Mouse (Mus musculus): ENCODE results near the gene Poc1a. TPM values are rescaled to one million over a fixed set of nuclear protein-coding genes. Genes with fewer than 3 reads are reported as not detected.

Gene Poc1a
- polyA plus RNA-seq, 1 experiment from 2014 or later: 11.8 TPM

DNA sequence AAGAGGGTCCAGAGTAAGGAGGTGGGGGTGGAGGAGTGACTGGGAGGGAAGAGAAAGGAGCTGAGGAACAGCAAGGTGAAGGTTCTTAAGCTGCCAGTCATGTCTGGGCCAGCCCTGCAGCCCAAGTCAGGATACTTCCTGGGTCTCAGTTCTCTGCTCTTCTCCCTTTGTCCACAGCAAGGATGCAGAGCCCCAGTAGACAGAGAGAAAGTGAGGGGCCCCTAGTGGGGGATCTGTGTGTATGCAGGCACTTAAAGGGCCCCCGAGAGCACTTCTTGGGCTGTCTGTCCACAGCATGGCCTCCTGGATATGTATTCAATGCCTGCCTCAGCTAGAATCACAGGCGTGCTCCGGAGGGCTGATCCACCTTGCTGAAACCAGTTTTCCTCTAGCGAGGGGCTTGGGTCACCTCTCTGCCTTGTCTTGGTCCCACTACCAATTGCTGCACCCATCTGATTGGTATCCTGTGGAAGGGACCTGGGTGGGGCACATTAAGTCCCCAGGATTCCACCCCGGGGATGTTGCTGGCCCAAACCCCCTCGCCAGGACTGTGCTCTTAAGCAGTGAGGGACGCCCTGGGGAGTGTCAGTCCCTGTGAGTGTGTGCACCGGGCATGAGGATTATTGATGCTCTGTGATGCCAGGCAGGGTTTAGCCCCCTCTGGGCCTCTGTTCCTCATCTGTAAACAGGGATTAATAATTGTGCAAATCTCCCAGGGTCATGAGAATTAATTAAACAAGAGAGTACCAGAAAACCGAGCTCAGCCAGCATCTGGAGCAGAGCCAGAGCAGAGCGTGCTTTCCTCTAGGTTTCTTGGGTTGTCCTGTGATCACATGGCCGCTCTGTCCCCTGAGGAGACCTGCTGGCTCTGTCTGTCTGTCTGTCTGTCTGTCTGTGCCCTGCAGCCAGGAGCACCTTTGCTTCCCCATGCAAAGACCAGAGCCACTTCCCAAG lies 114.1 kb downstream of the Poc1a start:
- 23% methylated on average over 11 of the region's 11 CpGs for WGBS
- Histone ChIP-seq H3K9me3 (replicated peaks; ENCODE audit: control insufficient read depth, low read length) (no peaks in the 10 kb centered on the region), H3K36me3 (ENCODE audit: control insufficient read depth, insufficient read depth, low read length) (no peaks in the 10 kb centered on the region), H3K9ac (ENCODE audit: low read length) (no peak overlapping the region), H3K27me3 (replicated peaks; ENCODE audit: control insufficient read depth, insufficient read depth, low read length) (no peaks in the 10 kb centered on the region), H3K4me1 (ENCODE audit: control insufficient read depth, insufficient read depth, low read length) (peaks cover 8% of the 10 kb centered on the region), H3K4me2 (ENCODE audit: low read length) (no peak overlapping the region), H3K4me3 (ENCODE audit: low read depth, low read length) (no peak overlapping the region), H3K27ac (ENCODE audit: low read depth, low read length) (no peak overlapping the region)
- ATAC-seq (peak; percentile 58), DNase-seq (ENCODE audit: low spot score) (peak; percentile 56)

DNA sequence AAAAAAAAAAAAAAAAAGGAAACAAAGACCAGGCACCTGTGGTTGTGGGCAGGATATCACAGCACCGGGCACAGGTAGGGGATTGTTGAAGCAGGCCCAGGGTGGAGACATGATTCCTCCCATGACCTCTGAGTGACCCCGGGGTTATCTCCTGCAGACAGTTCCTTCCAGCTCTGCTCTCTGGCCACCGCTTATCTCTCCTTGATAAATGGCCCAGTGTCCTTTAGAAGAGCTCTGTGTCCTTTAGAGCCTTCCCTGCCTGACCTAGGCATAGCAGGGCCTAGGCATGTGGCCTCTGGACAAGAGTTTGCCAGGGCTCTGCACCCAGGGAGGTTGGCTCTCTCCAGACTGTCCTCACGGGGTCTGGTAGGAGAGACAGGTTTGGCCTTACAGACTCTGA lies 116.9 kb downstream of the Poc1a start:
- no peak for DNase-seq (ENCODE audit: low spot score)
- ATAC-seq: no peak
- Histone ChIP-seq H3K4me1 (ENCODE audit: control insufficient read depth, insufficient read depth, low read length) (peaks cover 8% of the 10 kb centered on the region), H3K27ac (ENCODE audit: low read depth, low read length) (no peak overlapping the region), H3K9ac (ENCODE audit: low read length) (no peak overlapping the region), H3K36me3 (ENCODE audit: control insufficient read depth, insufficient read depth, low read length) (no peaks in the 10 kb centered on the region), H3K4me2 (ENCODE audit: low read length) (no peak overlapping the region), H3K27me3 (replicated peaks; ENCODE audit: control insufficient read depth, insufficient read depth, low read length) (no peaks in the 10 kb centered on the region), H3K4me3 (ENCODE audit: low read depth, low read length) (no peak overlapping the region), H3K9me3 (replicated peaks; ENCODE audit: control insufficient read depth, low read length) (no peaks in the 10 kb centered on the region)
- 91% methylated on average over 4 of the region's 4 CpGs for WGBS

DNA sequence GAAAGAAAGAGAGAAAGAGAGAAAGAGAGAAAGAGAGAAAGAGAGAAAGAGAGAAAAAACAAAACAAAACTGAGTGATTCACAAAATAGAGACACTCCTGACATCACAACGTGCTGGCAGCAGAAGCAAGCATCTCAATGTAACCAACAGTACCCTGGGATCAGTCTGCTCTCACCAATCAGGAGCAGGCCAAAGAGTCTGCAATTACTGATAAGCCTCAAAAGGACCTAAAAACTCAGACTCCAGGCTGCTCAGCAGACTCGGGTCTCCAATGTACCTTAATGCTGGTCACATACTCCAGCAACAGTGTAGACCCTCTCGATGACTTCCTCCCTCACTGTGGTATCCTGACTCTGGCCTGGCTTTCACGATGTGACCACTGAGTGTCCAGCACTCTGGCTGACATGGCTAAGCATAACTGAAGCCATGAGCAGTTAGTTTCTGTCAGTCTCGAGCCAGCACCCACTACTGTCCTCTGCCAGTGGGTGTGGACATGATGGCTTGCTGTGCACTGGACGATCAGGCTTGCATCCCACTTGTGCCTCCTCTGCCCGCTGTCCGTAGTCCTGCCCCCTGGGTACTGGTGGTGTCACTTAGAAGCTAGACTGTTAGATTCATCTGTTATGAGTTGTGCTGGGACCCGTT lies 117.9 kb downstream of the Poc1a start:
- no peak overlapping the region for H3K4me3 ChIP-seq (ENCODE audit: low read depth, low read length)
- H3K36me3 ChIP-seq (ENCODE audit: control insufficient read depth, insufficient read depth, low read length): no peaks in the 10 kb centered on the region
- WGBS: 81% methylated on average over 9 of the region's 9 CpGs
- H3K9ac ChIP-seq (ENCODE audit: low read length): no peak overlapping the region
- H3K4me1 ChIP-seq (ENCODE audit: control insufficient read depth, insufficient read depth, low read length): peaks cover 8% of the 10 kb centered on the region
- no peaks in the 10 kb centered on the region for H3K27me3 ChIP-seq (replicated peaks; ENCODE audit: control insufficient read depth, insufficient read depth, low read length)
- DNase-seq (ENCODE audit: low spot score): no peak
- H3K27ac ChIP-seq (ENCODE audit: low read depth, low read length): no peak overlapping the region
- H3K4me2 ChIP-seq (ENCODE audit: low read length): no peak overlapping the region
- no peaks in the 10 kb centered on the region for H3K9me3 ChIP-seq (replicated peaks; ENCODE audit: control insufficient read depth, low read length)
- no peak for ATAC-seq

DNA sequence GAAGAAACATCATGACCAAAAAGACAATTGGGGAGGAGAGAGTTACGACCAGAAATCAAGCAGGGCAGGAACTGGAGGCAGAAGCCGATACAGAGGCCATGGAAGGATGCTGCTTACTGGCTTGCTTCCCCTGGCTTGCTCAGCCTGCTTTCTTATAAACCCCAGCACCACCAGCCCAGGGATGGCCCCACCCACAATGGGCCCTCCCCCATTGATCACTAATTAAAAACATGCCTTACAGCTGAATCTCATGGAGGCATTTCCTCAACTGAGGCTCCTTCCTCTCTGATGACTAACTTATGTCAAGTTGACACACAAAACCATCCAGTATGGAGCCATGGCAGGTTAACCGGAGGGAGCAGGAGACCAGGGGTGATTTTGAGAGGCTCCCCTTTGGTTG lies 118.9 kb downstream of the Poc1a start:
- ATAC-seq (no peak), DNase-seq (ENCODE audit: low spot score) (no peak)
- WGBS: 89% methylated on average over 3 of the region's 3 CpGs
- no peak overlapping the region for H3K4me3 ChIP-seq (ENCODE audit: low read depth, low read length)
- H3K36me3 ChIP-seq (ENCODE audit: control insufficient read depth, insufficient read depth, low read length): no peaks in the 10 kb centered on the region
- H3K4me2 ChIP-seq (ENCODE audit: low read length): no peak overlapping the region
- no peak overlapping the region for H3K27ac ChIP-seq (ENCODE audit: low read depth, low read length)
- no peaks in the 10 kb centered on the region for H3K9me3 ChIP-seq (replicated peaks; ENCODE audit: control insufficient read depth, low read length)
- no peak overlapping the region for H3K9ac ChIP-seq (ENCODE audit: low read length)
- no peaks in the 10 kb centered on the region for H3K27me3 ChIP-seq (replicated peaks; ENCODE audit: control insufficient read depth, insufficient read depth, low read length)
- peaks cover 6% of the 10 kb centered on the region for H3K4me1 ChIP-seq (ENCODE audit: control insufficient read depth, insufficient read depth, low read length)

Other genes with a start within 250 kb of the Poc1a start
- gene Col6a4, start 184.3 kb upstream of the Poc1a start, polyA plus RNA-seq (2014; fragmentation: Nextera tagmentation; extraction: Ambion mirVana): 0.22 and 0.66 TPM in 2 replicates
- 2.3 TPM in 2 replicates for gene Glyctk, start 122.9 kb upstream of the Poc1a start, polyA plus RNA-seq (2014; fragmentation: Nextera tagmentation; extraction: Ambion mirVana)
- 54.7 and 56.4 TPM in 2 replicates for gene Wdr82, start 110.1 kb upstream of the Poc1a start, polyA plus RNA-seq (2014; fragmentation: Nextera tagmentation; extraction: Ambion mirVana)
- gene Ppm1m, start 81.3 kb upstream of the Poc1a start, polyA plus RNA-seq (2014; fragmentation: Nextera tagmentation; extraction: Ambion mirVana): 10.3 and 10.7 TPM in 2 replicates
- gene Twf2, start 78.0 kb upstream of the Poc1a start, polyA plus RNA-seq (2014; fragmentation: Nextera tagmentation; extraction: Ambion mirVana): 57.5 and 64.7 TPM in 2 replicates
- not detected in 2 replicates for gene Tlr9, start 58.5 kb upstream of the Poc1a start, polyA plus RNA-seq (2014; fragmentation: Nextera tagmentation; extraction: Ambion mirVana)
- gene Alas1, start 32.4 kb upstream of the Poc1a start, polyA plus RNA-seq (2014; fragmentation: Nextera tagmentation; extraction: Ambion mirVana): 91.5 and 110 TPM in 2 replicates
- gene Dusp7, start 87.6 kb downstream of the Poc1a start, polyA plus RNA-seq (2014; fragmentation: Nextera tagmentation; extraction: Ambion mirVana): 10.2 and 11.3 TPM in 2 replicates
- 718 and 924 TPM in 2 replicates for gene Rpl29, start 148.4 kb downstream of the Poc1a start, polyA plus RNA-seq (2014; fragmentation: Nextera tagmentation; extraction: Ambion mirVana)
- 29.4 and 36.8 TPM in 2 replicates for gene Acy1, start 157.3 kb downstream of the Poc1a start, polyA plus RNA-seq (2014; fragmentation: Nextera tagmentation; extraction: Ambion mirVana)
- gene Abhd14b, start 166.4 kb downstream of the Poc1a start, polyA plus RNA-seq (2014; fragmentation: Nextera tagmentation; extraction: Ambion mirVana): 5.5 and 5.9 TPM in 2 replicates
- 51.9 and 60.2 TPM in 2 replicates for gene Abhd14a, start 166.6 kb downstream of the Poc1a start, polyA plus RNA-seq (2014; fragmentation: Nextera tagmentation; extraction: Ambion mirVana)
- 199 and 226 TPM in 2 replicates for gene Pcbp4, start 172.2 kb downstream of the Poc1a start, polyA plus RNA-seq (2014; fragmentation: Nextera tagmentation; extraction: Ambion mirVana)
- gene Gpr62, start 184.9 kb downstream of the Poc1a start, polyA plus RNA-seq (2014; fragmentation: Nextera tagmentation; extraction: Ambion mirVana): 0.56 and 0.89 TPM in 2 replicates
- gene Rrp9, start 194.9 kb downstream of the Poc1a start, polyA plus RNA-seq (2014; fragmentation: Nextera tagmentation; extraction: Ambion mirVana): 45.6 and 48.9 TPM in 2 replicates
- 0.63 and 0.72 TPM in 2 replicates for gene Parp3, start 195.9 kb downstream of the Poc1a start, polyA plus RNA-seq (2014; fragmentation: Nextera tagmentation; extraction: Ambion mirVana)
- gene Iqcf1, start 218.9 kb downstream of the Poc1a start, polyA plus RNA-seq (2014; fragmentation: Nextera tagmentation; extraction: Ambion mirVana): not detected in 2 replicates
- gene Iqcf5, start 233.5 kb downstream of the Poc1a start, polyA plus RNA-seq (2014; fragmentation: Nextera tagmentation; extraction: Ambion mirVana): not detected in 2 replicates

Measured in forebrain, embryonic 14.5 days (tissue).